8 mouse cellular contexts compared by ENCODE assay signal in the genomic region with DNA sequence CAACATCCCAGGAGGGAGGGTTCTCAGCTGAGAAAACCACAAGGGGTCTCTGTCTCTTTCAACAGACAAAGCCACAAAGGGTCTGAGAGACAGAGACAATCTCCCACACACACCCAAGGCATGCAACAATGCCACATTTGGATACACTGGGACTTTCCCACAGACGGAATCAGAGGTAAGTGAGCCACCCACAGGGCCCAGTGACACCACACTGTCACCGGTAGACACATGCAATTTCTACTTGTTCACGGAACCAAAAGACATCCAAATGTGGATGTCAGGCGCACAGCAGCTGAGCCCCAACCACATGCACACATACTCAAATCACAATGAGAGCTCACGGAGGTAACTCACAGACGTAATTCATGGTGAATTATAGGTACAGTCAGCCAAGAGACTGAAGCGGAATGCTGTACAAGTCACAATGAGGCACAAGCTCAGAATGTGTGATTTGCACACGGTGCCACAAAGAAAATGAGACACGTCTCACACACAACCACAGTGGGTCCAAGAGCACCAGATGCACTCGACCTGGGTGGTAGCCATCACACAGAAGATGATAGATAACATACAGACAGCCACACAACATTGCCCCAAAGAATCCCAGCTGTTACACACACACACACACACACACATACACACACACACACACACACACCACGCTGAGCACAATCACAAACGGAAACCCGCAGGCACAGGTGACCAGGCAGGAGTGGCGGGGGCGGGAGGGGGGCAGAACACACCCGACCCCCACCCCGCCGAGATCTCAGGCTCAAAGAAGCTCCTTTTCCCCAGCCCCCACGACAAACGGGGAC. TPM values are rescaled to one million over a fixed set of nuclear protein-coding genes. Genes with fewer than 3 reads are reported as not detected.
A peak's percentile ranks its signal among the peaks of the same experiment; 100 is the strongest.
DNase-seq lines count a peak whose midpoint lies in the region; ATAC-seq and TF ChIP-seq lines count a peak whose summit lies in the region.

No protein-coding gene starts in this region.

- H3K9ac ChIP-seq in heart, postnatal 0 days (replicated peaks; ENCODE audit: low read depth, low read length), result peak overlapping the region; percentile 88

- TF ChIP-seq EP300 in heart, postnatal 0 days (IDR thresholded peaks at IDR 0.05; ENCODE audit: low read depth), result no peak

- intact Hi-C loops in gastrocnemius, adult 2 months (cut with DNase I), result loop anchor here (10.0 kb wide), 1 partner anchor 95 kb away; the partner anchor contains the start of genes Fxyd1, Fxyd7 and Lgi4

- H3K9me3 ChIP-seq in heart, postnatal 0 days (replicated peaks; ENCODE audit: control insufficient read depth, low read length), result no peaks in the 10 kb centered on the region

- H3K4me2 ChIP-seq in heart, postnatal 0 days (ENCODE audit: low read depth, low read length), result peak overlapping the region; percentile 87

- H3K27me3 ChIP-seq in heart, postnatal 0 days (ENCODE audit: control insufficient read depth, insufficient read depth, low read length), result no peaks in the 10 kb centered on the region
- H3K27me3 ChIP-seq in thymus, adult 2 months (ENCODE audit: control insufficient read depth, insufficient read depth, low read length), result no peaks in the 10 kb centered on the region

- TF ChIP-seq POLR2A in thymus, adult 2 months (IDR thresholded peaks at IDR 0.05; ENCODE audit: control insufficient read depth, extremely low read depth, insufficient read depth, low read length, poor library complexity), result no peak

- H3K4me1 ChIP-seq in heart, postnatal 0 days (ENCODE audit: control insufficient read depth, insufficient read depth), result peaks cover 38% of the 10 kb centered on the region
- peaks cover 65% of the 10 kb centered on the region for H3K4me1 ChIP-seq in thymus, adult 2 months (replicated peaks; ENCODE audit: control insufficient read depth, insufficient read depth, low read length)

- H3K4me3 ChIP-seq in gastrocnemius, adult 2 months, result peak overlapping the region; percentile 96
- peak overlapping the region; percentile 85 for H3K4me3 ChIP-seq in heart, postnatal 0 days (ENCODE audit: low read depth, low read length)
- peak overlapping the region; percentile 91 for H3K4me3 ChIP-seq in thymus, adult 2 months (ENCODE audit: control insufficient read depth, insufficient read depth, low read length)

- TF ChIP-seq CTCF in gastrocnemius, adult 2 months (IDR thresholded peaks at IDR 0.05), result no peak
- TF ChIP-seq CTCF in heart, postnatal 0 days (IDR thresholded peaks at IDR 0.05; ENCODE audit: low read depth), result no peak
- no peak for TF ChIP-seq CTCF in thymus, adult 2 months (IDR thresholded peaks at IDR 0.05; ENCODE audit: borderline replicate concordance, control insufficient read depth, extremely low read depth, insufficient read depth, low read length, poor library complexity)

- no peak for ATAC-seq in heart, postnatal 0 days (ENCODE audit: insufficient read depth, low read depth)
- ATAC-seq in megakaryocyte-erythroid progenitor cell, adult 5-6 weeks (replicated peaks; ENCODE audit: low FRiP score, low TSS enrichment, poor library complexity, severe bottlenecking), result peak; percentile 29; the same call in 1 of the 2 replicates

- 4% methylated on average over 20 of the region's 20 CpGs for WGBS in heart, postnatal 0 days
- under 1% methylated on average over 20 of the region's 20 CpGs for WGBS in thymus, adult 2 months

- DNase-seq in gastrocnemius, adult 2 months, result no peak
- DNase-seq in gastrocnemius, postnatal 4 days (ENCODE audit: low spot score in 2 of 2), result no peak
- DNase-seq in 3T3-L1 (ENCODE audit: low read depth, low spot score), result peak; percentile 43
- peak; percentile 72 for DNase-seq in brain, adult 2 months (ENCODE audit: low read depth, low spot score)
- DNase-seq in heart, postnatal 0 days (ENCODE audit: low spot score), result no peak
- peak; percentile 52 for DNase-seq in thymus, adult 2 months
- DNase-seq in gastrocnemius, adult 8-10 months (ENCODE audit: low spot score in 2 of 2), result no peak

- peak overlapping the region; percentile 95 for H3K27ac ChIP-seq in gastrocnemius, adult 2 months
- peak overlapping the region; percentile 98 for H3K27ac ChIP-seq in heart, postnatal 0 days (ENCODE audit: low read depth)
- peak overlapping the region; percentile 91 for H3K27ac ChIP-seq in thymus, adult 2 months (ENCODE audit: control insufficient read depth, insufficient read depth, low read length)

- no peaks in the 10 kb centered on the region for H3K36me3 ChIP-seq in heart, postnatal 0 days (replicated peaks; ENCODE audit: control insufficient read depth, insufficient read depth, low read length)
- no peaks in the 10 kb centered on the region for H3K36me3 ChIP-seq in thymus, adult 2 months (ENCODE audit: control insufficient read depth, insufficient read depth, low read length)

RNA-seq across cellular contexts. Expression of gene Gramd1a, which starts 5.7 kb away (rescaled TPM):
- total RNA-seq in gastrocnemius, adult 2 months (2021), result 10 to 100 TPM; 47.2 to 61.7 TPM
- total RNA-seq in gastrocnemius, postnatal 4 days (2021), result 10 to 100 TPM; 42.8 to 45.8 TPM
- 53.9 and 57.2 TPM in 2 replicates for total RNA-seq in heart, postnatal 0 days (2014; rRNA removed; ENCODE audit: low replicate concordance)
- 25.9 and 27.0 TPM in 2 replicates for polyA plus RNA-seq in heart, postnatal 0 days (2015; fragmentation: Nextera tagmentation; extraction: Ambion mirVana)
- total RNA-seq in megakaryocyte-erythroid progenitor cell, adult 5-6 weeks (2014; fragmentation: Nextera tagmentation), result 75.2 and 78.4 TPM in 2 replicates
- total RNA-seq in megakaryocyte-erythroid progenitor cell, adult 5-6 weeks (2017), result 19.2 and 29.6 TPM in 2 replicates
- polyA plus RNA-seq in thymus, adult 2 months (2012; rRNA removed), result 681 and 790 TPM in 2 replicates
- total RNA-seq in gastrocnemius, adult 8-10 months (2022), result 10 to 100 TPM; 30.7 to 40.2 (median 33.3) TPM

RNA-seq across cellular contexts. Expression of gene Scn1b, which starts 23.2 kb away (rescaled TPM):
- 100 to 1,000 TPM; 748 to 815 TPM for total RNA-seq in gastrocnemius, adult 2 months (2021)
- 10 to 100 TPM; 90.6 to 98.1 TPM for total RNA-seq in gastrocnemius, postnatal 4 days (2021)
- 4.7 and 28.3 TPM in 2 replicates for total RNA-seq in heart, postnatal 0 days (2014; rRNA removed; ENCODE audit: low replicate concordance)
- polyA plus RNA-seq in heart, postnatal 0 days (2015; fragmentation: Nextera tagmentation; extraction: Ambion mirVana), result 4.2 and 5.3 TPM in 2 replicates
- 0.64 TPM in 1 of 2 replicates, not detected in the other for total RNA-seq in megakaryocyte-erythroid progenitor cell, adult 5-6 weeks (2014; fragmentation: Nextera tagmentation)
- total RNA-seq in megakaryocyte-erythroid progenitor cell, adult 5-6 weeks (2017), result 1.4 TPM in 1 of 2 replicates, not detected in the other
- 18.7 and 21.2 TPM in 2 replicates for polyA plus RNA-seq in thymus, adult 2 months (2012; rRNA removed)
- 1,000 to 10,000 TPM in 1 of 4 experiments, 100 to 1,000 TPM in 3; 780 to 1,106 (median 929) TPM for total RNA-seq in gastrocnemius, adult 8-10 months (2022)

RNA-seq across cellular contexts. Expression of gene Hpn, which starts 34.9 kb away (rescaled TPM):
- total RNA-seq in gastrocnemius, adult 2 months (2021), result 10 to 100 TPM; 14.0 to 15.9 TPM
- total RNA-seq in gastrocnemius, postnatal 4 days (2021), result 1 to 10 TPM; 3.9 to 4.2 TPM
- total RNA-seq in heart, postnatal 0 days (2014; rRNA removed; ENCODE audit: low replicate concordance), result 6.7 and 10.5 TPM in 2 replicates
- 1.3 and 1.7 TPM in 2 replicates for polyA plus RNA-seq in heart, postnatal 0 days (2015; fragmentation: Nextera tagmentation; extraction: Ambion mirVana)
- 103 and 201 TPM in 2 replicates for total RNA-seq in megakaryocyte-erythroid progenitor cell, adult 5-6 weeks (2014; fragmentation: Nextera tagmentation)
- total RNA-seq in megakaryocyte-erythroid progenitor cell, adult 5-6 weeks (2017), result 28.3 and 32.3 TPM in 2 replicates
- 7.0 and 8.2 TPM in 2 replicates for polyA plus RNA-seq in thymus, adult 2 months (2012; rRNA removed)
- total RNA-seq in gastrocnemius, adult 8-10 months (2022), result 10 to 100 TPM; 15.2 to 21.0 (median 17.7) TPM

Comparison
In these comparisons a context has a peak if more than half of its experiments do, and no peak if none do; other contexts are left out.
1. DNase-seq: peak in 3T3-L1 (single experiment), brain, adult 2 months (single experiment) and thymus, adult 2 months (single experiment); none in gastrocnemius, adult 2 months (single experiment), gastrocnemius, postnatal 4 days (0 of 2), heart, postnatal 0 days (single experiment) and gastrocnemius, adult 8-10 months (0 of 2).
2. Peak in every context shown above with its lines, with median percentiles within 50 percentile points of each other: H3K27ac ChIP-seq and H3K4me3 ChIP-seq.